Mouse (Mus musculus) thymus, adult 2 months (tissue): ENCODE data around the gene Ccdc187. TPM values are rescaled to one million over a fixed set of nuclear protein-coding genes. Genes with fewer than 3 reads are reported as not detected.
A peak's percentile ranks its signal among the peaks of the same experiment; 100 is the strongest.

ENCODE experiments used
- DNase-seq: peaks from one replicate; pipeline ENCODE4 v3.0.0; 2021
- H3K27ac ChIP-seq: fragments of 200-500 bp; 2 replicates; pipeline ENCODE4 v1.5.1; 2012; ENCODE audit warnings: low read length, control low read depth; ENCODE audit not compliant: control insufficient read depth, insufficient read depth
- H3K27me3 ChIP-seq: fragments of 200-500 bp; 2 replicates; pipeline ENCODE4 v1.6.1; 2012; ENCODE audit warnings: mild to moderate bottlenecking, low read length, moderate library complexity, mixed read lengths; ENCODE audit not compliant: control insufficient read depth, insufficient read depth
- H3K36me3 ChIP-seq: fragments of 200-500 bp; 2 replicates; pipeline ENCODE4 v1.6.1; 2012; ENCODE audit warnings: mild to moderate bottlenecking, low read length, moderate library complexity; ENCODE audit not compliant: control insufficient read depth, insufficient read depth
- H3K4me1 ChIP-seq: fragments of 200-500 bp; replicated peaks from 2 replicates; pipeline ENCODE4 v1.6.1; 2012; ENCODE audit warnings: low read length; ENCODE audit not compliant: control insufficient read depth, insufficient read depth
- H3K4me3 ChIP-seq: fragments of 200-500 bp; 2 replicates; pipeline ENCODE4 v1.5.1; 2012; ENCODE audit warnings: mild to moderate bottlenecking, low read length, control low read depth, moderate library complexity; ENCODE audit not compliant: control insufficient read depth, insufficient read depth
- CTCF ChIP-seq: fragments of 200-500 bp; IDR thresholded peaks from 2 replicates; pipeline ENCODE4 v1.5.1; 2012; ENCODE audit warnings: mild to moderate bottlenecking, control low read depth, low read length, moderate library complexity, borderline replicate concordance; ENCODE audit not compliant: control insufficient read depth, poor library complexity, insufficient read depth; ENCODE audit errors: extremely low read depth
- POLR2A ChIP-seq: fragments of 200-500 bp; IDR thresholded peaks from 2 replicates; pipeline ENCODE4 v1.6.1; 2012; ENCODE audit warnings: mild to moderate bottlenecking, low read length, control low read depth, moderate library complexity; ENCODE audit not compliant: control insufficient read depth, poor library complexity, insufficient read depth; ENCODE audit errors: extremely low read depth
- WGBS: fragments of 180-500 bp; shearing (Covaris S2); methylation state at CpG from one replicate; pipeline ENCODE4 v1.1.7; 2018; 5-methylcytosine and 5-hydroxymethylcytosine counted together
- polyA plus RNA-seq: library from polyadenylated mRNA; depleted of rRNA; stranded (reverse); fragments of >200 nt; gene quantifications from 2 replicates; pipeline ENCODE4 v1.2.3, GENCODE M21; 2012

Gene Ccdc187
- polyA plus RNA-seq, 1 experiment, result 0.19 TPM

DNA sequence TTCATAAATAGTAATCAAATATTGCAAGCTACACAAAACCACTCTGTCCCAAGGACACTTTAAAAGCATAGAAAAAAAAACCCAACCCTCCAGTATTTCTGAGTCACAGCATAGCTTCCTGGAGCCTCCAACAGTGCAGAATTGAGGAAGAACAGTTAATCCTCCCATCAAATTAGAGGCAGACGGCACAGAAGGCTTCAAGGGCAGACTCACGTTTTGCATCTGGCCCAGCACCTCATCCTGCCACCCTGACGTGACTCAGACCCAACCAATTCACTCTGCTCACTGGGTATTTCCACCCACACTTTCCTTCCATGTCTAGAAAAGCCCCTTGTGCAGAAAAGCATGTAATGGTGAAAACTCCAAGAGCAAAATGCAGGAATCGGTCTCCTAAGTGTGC, 64.1 kb downstream of the Ccdc187 start:
- Histone ChIP-seq H3K36me3 (no peaks in the 10 kb centered on the region), H3K4me3 (no peak overlapping the region), H3K4me1 (peaks cover 43% of the 10 kb centered on the region), H3K27ac (no peak overlapping the region), H3K27me3 (no peaks in the 10 kb centered on the region)
- WGBS, result 49% methylated on average over 4 of the region's 4 CpGs
- no peak for DNase-seq
- TF ChIP-seq POLR2A (no peak), CTCF (no peak)

DNA sequence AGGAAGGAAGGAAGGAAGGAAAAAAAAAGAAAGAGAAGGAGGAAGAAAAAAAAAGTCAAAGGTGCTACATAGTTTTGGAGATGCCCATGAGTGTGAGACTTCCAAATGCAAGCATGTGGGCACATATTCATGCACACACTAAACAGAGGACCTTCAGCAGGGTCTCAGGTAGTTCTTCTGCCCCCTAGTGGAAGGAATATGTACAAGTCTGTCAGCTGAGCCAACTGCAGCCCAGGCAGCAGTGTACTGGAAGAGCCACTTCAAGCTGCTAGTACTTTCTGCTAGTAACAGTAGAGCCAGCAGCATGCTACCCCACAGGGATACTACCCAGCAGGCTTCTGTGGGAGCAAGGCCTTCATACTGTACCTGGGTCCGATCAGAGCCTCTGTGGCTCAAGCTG, 66.6 kb downstream of the Ccdc187 start:
- no peaks in the 10 kb centered on the region for H3K27me3 ChIP-seq
- H3K4me3 ChIP-seq, result no peak overlapping the region
- DNase-seq, result peak; percentile 38
- 0 out of 2 replicates have a peak, but pooled peaks cover 3% of the 10 kb centered on the region for H3K36me3 ChIP-seq
- WGBS, result 94% methylated on average over 1 of the region's 1 CpGs
- H3K4me1 ChIP-seq, result peaks cover 29% of the 10 kb centered on the region
- H3K27ac ChIP-seq, result no peak overlapping the region
- TF ChIP-seq POLR2A (no peak), CTCF (0 out of 2 replicates have a peak, but pooled peaks have one; percentile 14)

DNA sequence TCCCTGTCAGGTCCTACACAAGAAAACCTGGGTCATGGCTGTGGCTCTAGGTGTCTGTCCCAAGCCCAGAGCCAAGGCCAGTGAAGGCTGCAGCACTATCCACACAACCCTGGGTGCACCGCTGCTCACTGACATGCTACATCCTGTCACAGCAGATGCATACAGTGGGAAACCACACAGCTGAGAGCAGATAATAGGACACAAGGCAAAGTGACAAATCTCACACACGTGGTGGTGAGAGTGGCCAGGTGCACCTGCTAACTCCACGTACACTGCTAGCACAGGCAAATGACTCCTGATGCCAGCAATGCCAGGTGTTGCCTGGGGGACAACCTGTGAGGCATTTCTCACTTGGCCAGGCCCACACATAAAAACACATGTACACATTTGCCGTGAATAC, 69.1 kb downstream of the Ccdc187 start:
- Histone ChIP-seq H3K4me1 (peaks cover 12% of the 10 kb centered on the region), H3K4me3 (no peak overlapping the region), H3K27me3 (no peaks in the 10 kb centered on the region), H3K27ac (no peak overlapping the region), H3K36me3 (peaks cover 9% of the 10 kb centered on the region; the same call in 1 of the 2 replicates)
- 13% methylated on average over 4 of the region's 4 CpGs for WGBS
- no peak for TF ChIP-seq CTCF
- no peak for TF ChIP-seq POLR2A
- DNase-seq, result peak; percentile 35

DNA sequence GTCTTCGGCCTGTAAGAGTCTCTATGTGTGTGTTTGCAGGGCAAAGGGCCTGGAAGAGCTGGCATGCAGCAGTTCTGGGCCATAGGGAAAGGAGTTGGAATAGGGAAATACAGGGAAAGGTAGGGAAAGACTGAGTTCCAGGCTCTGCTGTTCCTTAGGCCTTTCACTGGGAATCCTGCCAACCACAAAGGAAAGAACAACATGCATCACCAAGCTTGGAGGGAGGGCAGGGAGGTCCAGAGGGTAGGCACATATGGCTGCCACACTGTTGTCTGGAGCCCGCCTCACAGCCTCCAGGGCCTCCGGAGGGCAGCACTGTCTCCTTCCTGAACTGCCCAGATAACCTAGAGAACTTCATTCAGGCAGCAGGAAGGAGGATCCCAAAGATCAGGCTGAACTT, 70.4 kb downstream of the Ccdc187 start:
- Histone ChIP-seq H3K4me3 (no peak overlapping the region), H3K36me3 (peaks cover 9% of the 10 kb centered on the region; the same call in 1 of the 2 replicates), H3K27ac (no peak overlapping the region), H3K27me3 (no peaks in the 10 kb centered on the region), H3K4me1 (peaks cover 12% of the 10 kb centered on the region)
- no peak for DNase-seq
- no peak for TF ChIP-seq CTCF
- no peak for TF ChIP-seq POLR2A
- WGBS, result 95% methylated on average over 3 of the region's 3 CpGs

DNA sequence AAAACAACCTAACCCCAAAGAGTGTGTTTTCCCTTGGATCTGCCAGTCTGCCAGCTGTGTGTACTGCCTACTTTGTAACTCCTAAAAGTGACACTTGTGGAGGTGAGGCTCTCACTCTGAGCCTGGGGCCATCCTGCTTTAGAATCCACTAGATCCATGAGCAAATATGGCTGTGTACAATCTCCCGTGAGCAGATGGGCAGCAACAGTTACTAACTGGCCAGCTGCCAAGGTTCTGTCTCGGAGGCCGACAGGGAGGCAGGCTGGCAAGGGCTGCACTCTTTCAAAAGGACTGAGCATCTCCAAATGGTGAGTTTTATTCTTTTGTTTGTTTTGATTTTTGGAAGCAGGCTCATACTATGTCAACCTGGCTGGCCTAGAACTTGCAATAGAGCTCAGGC, 79.8 kb downstream of the Ccdc187 start:
- no peak overlapping the region for H3K27ac ChIP-seq
- no peak overlapping the region for H3K4me3 ChIP-seq
- TF ChIP-seq CTCF, result no peak
- TF ChIP-seq POLR2A, result no peak
- no peaks in the 10 kb centered on the region for H3K4me1 ChIP-seq
- no peaks in the 10 kb centered on the region for H3K27me3 ChIP-seq
- H3K36me3 ChIP-seq, result peaks cover 33% of the 10 kb centered on the region
- DNase-seq, result no peak
- WGBS, result 89% methylated on average over 3 of the region's 3 CpGs

DNA sequence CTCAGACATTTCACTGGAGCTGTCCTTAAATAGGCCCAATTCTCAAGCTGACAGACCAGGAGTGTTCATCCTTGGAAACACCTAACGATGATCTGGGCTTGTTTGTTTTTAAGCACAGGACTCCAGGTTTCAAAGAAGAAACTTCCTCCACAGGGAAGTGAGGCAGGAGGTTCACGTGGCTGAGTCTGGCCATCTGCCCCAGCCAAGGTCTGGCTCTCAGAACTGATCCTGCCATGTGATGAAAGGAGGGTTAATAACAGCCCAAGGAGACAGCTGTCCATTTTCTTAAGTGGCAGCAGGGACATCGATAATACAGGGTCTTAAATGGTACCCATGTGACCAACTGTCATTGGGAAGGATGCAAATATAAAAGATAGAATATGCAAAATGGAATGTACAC, 84.8 kb downstream of the Ccdc187 start:
- no peak for DNase-seq
- Histone ChIP-seq H3K27me3 (peaks cover 6% of the 10 kb centered on the region; the same call in 1 of the 2 replicates), H3K36me3 (peaks cover 30% of the 10 kb centered on the region), H3K4me3 (no peak overlapping the region), H3K27ac (no peak overlapping the region), H3K4me1 (no peaks in the 10 kb centered on the region)
- no peak for TF ChIP-seq POLR2A
- no peak for TF ChIP-seq CTCF
- WGBS, result 100% methylated on average over 3 of the region's 3 CpGs

DNA sequence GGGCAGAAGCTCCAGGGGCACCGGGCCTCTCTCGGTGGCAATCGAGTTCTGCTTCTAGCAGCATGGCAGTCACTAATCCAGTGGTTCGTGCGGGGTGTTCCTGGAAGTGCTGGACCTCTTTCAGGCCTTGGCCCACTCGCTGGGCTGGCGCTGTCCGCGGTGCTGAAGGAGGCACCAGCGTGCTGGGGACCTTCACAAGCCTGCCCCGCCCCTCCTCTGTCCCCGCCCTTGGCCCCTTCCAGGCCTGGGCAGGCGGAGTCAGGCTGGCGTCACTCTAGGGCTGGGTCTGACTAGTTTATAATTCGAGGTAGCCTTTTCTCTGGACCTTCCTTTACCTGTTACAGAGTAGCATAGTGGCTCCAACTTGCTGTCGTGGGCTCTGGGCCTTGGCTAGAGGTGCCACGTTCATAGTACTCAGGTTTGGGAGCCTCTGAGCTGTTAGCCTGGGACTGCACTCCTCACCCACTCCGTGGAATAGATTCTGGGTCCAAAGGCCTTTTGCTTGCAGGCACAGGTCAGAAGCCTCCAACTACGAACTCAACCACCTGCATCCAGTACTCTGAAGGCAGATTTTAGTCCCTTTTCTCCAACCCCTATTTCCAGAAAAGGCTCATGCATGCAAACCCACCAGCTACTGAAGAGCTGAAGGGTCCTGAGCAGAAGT, 86.1 kb downstream of the Ccdc187 start, which contains the start of gene Lhx3:
Gene Lhx3 (minus strand): TSS at position 164 of the 664 bp plus-strand sequence.
- Histone ChIP-seq H3K4me1 (no peaks in the 10 kb centered on the region), H3K36me3 (peaks cover 23% of the 10 kb centered on the region), H3K27me3 (peaks cover 10% of the 10 kb centered on the region; the same call in 1 of the 2 replicates), H3K4me3 (no peak within 1 kb of the TSS), H3K27ac (no peak within 1 kb of the TSS)
- TF ChIP-seq POLR2A, result no peak
- TF ChIP-seq CTCF, result no peak
- peak; percentile 64 for DNase-seq
- 20% methylated on average over 19 of the region's 19 CpGs for WGBS
